Mouse (Mus musculus): ENCODE data around the gene Tcl1.
"Not testable (repeated sequence)": the region's sequence is repeated elsewhere in the genome, so short reads cannot be mapped to it uniquely, and the experiment has no call there.

The Tcl1 gene

DNA sequence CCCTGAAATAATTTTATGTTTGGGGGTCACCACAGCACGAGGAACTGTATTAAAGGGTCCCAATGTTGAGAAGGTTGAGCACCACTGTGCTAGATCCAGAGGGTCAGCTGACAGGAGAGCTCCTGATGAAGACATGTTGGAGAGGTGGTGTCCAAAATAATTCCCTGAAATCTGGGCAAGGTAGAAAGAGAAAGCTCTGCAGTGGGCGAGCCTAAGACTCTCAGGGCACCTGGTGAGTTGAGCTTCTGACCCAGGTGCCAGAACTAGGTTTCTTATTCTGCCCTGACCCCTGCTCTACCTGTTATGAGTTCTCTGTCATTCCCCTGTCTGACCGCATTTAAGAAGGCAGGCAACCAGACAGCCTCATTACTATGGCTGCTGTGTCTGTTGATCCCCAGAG lies 46.5 kb downstream of the Tcl1 start, which contains the start of gene Tcl1b5:
TSS of gene Tcl1b5 (plus strand) at position 301 of the 400 bp plus-strand sequence.
- DNase-seq = not testable (repeated sequence)

DNA sequence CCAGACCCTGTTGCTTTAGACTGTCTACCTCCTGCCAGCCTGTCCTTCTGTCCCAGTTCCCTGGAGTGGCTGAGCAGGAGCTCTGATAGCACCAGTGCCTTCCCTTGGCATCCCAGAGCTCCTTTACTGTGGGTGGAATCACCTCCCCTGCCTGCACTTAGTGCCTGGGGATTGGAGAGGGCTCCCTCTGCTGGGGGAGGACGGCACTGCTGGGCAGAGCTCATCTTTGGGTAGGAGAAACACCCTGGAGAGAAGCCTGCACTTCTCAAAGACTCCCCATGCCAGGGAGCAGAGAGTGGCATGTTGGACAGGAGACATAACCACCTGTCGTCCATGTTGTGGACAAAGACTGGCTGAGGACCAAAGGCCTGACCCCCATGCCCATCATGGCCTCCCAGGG lies 48.3 kb downstream of the Tcl1 start:
- DNase-seq = peak; percentile 66

DNA sequence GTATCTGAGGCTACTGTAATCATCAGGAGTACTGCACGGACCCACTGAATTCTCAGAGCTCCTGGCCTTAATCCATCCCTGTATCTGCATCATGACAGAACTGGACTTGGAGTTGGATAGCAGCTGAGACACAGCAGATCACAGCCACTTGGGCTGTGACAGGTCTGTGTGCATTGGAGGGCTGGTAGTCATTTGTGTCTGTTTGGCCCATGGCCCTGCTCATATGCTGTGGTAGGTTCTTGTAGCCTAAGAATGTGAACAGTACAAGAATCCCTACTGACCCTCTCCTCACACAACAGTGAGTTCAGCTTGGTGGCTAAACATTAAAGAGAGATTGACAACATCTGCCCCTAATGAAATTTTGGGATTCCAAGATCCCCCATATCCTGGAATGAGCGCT lies 49.2 kb downstream of the Tcl1 start:
- DNase-seq = no peak
